Mouse (Mus musculus) megakaryocyte, embryonic 14.5 days (primary cell): ENCODE results near the gene Klkb1. TPM values are rescaled to one million over a fixed set of nuclear protein-coding genes. Genes with fewer than 3 reads are reported as not detected.

Experiments used
- H3K27me3 ChIP-seq: replicated peaks from 2 replicates; pipeline ENCODE3; 2012; ENCODE audit warnings: inconsistent platforms
- H3K36me3 ChIP-seq: replicated peaks from 2 replicates; pipeline ENCODE3; 2012; ENCODE audit warnings: low read length, inconsistent platforms, mixed read lengths
- H3K4me1 ChIP-seq: 2 replicates; pipeline ENCODE4 v1.6.1; 2012; ENCODE audit warnings: inconsistent platforms
- H3K4me3 ChIP-seq: replicated peaks from 2 replicates; pipeline ENCODE3; 2012; ENCODE audit warnings: moderate library complexity, mild to moderate bottlenecking, inconsistent platforms
- H3K9me3 ChIP-seq: 2 replicates; pipeline ENCODE4 v1.6.1; 2012; ENCODE audit warnings: inconsistent platforms
- FLI1 ChIP-seq: IDR thresholded peaks from 2 replicates; pipeline ENCODE4 v1.6.1; 2012; ENCODE audit warnings: low read length, inconsistent platforms, mixed read lengths
- GATA1 ChIP-seq: IDR thresholded peaks from 3 replicates; pipeline ENCODE4 v1.6.1; 2012; ENCODE audit warnings: mixed read lengths, low read length, inconsistent platforms, borderline replicate concordance
- polyA plus RNA-seq: library from polyadenylated mRNA; stranded (reverse); fragments of >175 nt; gene quantifications from 2 replicates; pipeline ENCODE4 v1.2.3, GENCODE M21; 2012; ENCODE audit warnings: low replicate concordance; ENCODE audit not compliant: insufficient read depth

The Klkb1 gene
- polyA plus RNA-seq, 1 experiment: not detected

DNA sequence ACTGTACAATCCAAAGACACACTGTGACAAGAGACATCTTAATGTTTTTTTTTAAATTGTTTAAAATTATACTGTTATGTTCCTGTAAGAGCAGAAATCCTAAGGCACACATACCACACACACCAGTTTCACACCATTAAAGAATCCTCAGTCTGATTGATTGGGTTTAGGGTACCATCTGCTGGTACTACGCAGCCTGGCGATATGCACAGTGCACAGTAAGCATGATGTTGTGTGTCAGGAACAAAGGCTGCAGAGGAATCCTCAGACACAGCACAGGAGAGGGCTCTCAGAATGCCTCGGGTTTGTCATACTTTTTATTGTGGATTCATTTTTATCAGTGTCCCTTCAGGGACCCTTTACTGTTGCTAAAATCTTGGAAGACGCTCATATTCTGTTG is 20.3 kb downstream of the Klkb1 start:
- TF ChIP-seq GATA1 (no peak), FLI1 (no peak)
- Histone ChIP-seq H3K36me3 (no peaks in the 10 kb centered on the region), H3K4me3 (no peak overlapping the region), H3K27me3 (no peaks in the 10 kb centered on the region), H3K4me1 (no peaks in the 10 kb centered on the region), H3K9me3 (peaks cover 22% of the 10 kb centered on the region)

DNA sequence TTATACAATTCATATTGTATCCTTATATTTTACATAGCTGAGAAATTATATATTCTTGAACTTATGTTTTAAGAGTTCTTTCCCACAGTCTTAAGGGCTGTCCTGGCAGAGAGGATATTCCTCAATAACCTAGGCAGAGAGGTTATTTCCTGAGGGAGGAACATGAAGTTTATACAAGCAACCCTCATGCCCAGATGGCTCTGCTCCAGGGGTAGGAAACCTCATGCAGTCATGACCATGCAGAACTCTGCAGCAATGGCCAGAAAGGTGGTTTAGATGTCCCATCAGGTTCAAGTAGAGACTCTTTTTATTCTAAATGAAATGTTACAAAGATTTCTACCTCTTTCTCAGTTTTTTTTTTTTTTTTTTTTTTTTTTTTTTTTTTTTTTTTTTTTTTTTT is 25.6 kb downstream of the Klkb1 start:
- Histone ChIP-seq H3K36me3 (no peaks in the 10 kb centered on the region), H3K4me3 (no peak overlapping the region), H3K4me1 (no peaks in the 10 kb centered on the region), H3K27me3 (no peaks in the 10 kb centered on the region), H3K9me3 (peaks cover 22% of the 10 kb centered on the region)
- no peak for TF ChIP-seq GATA1

DNA sequence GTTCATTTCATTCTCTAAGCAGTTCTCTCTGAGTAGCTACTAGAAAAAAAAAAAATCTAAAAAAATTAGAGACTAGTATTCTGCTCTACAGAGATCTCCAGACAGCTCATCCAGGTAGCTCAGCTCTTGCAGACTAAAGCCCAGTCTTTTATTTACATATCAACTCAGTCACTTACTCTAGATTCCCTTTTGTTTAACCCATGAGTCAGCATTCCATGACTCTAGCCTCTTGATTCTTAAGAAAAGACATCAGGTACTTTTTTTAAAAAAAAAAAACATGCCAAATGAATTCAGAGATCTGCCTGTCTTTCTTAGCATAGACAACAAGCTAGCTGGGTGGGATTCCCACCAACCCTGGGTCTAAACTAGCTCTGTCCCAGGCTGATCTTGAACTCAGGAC is 26.2 kb downstream of the Klkb1 start:
- H3K4me3 ChIP-seq: no peak overlapping the region
- no peak for TF ChIP-seq FLI1
- TF ChIP-seq GATA1: no peak
- H3K27me3 ChIP-seq: no peaks in the 10 kb centered on the region
- H3K36me3 ChIP-seq: no peaks in the 10 kb centered on the region
- peaks cover 22% of the 10 kb centered on the region for H3K9me3 ChIP-seq
- H3K4me1 ChIP-seq: no peaks in the 10 kb centered on the region

DNA sequence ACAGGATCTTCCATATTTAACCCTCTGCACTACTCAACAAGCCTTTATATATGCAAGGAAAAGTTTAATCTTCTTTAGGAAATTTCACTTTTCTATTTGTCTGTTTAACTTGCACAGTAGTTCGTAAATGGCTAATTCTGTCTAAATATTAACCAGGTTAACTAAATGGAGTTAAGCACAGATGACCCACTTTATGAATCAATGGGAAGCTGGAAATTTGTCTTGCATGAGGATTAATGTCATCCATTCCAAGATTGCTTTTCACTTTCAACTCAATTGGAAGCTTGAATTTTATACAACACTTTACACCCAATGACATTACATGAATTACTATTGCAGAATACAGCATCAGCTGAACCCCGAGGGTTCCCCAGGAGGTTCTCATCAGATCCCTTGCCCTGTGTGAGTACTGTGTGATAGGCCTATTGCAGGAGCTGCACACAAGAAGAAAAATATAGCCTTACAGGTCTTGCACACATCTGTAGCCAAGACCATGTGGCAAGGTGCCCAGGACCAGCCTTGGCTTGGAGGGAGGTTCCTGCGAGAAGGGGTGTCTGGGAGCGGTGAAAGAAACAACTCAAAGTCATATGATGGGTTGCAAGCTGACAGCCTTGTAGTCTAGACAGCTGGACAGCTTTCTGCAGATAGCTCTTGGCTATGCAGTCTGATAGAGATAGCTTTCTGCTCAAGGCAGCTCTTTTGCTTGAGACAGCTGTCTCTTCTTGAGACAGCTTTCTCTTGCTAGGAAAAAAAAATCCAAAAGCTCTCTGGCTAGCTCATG is 26.9 kb downstream of the Klkb1 start:
- Histone ChIP-seq H3K9me3 (peaks cover 21% of the 10 kb centered on the region), H3K4me3 (no peak overlapping the region), H3K36me3 (no peaks in the 10 kb centered on the region), H3K27me3 (no peaks in the 10 kb centered on the region), H3K4me1 (no peaks in the 10 kb centered on the region)
- no peak for TF ChIP-seq FLI1
- no peak for TF ChIP-seq GATA1

DNA sequence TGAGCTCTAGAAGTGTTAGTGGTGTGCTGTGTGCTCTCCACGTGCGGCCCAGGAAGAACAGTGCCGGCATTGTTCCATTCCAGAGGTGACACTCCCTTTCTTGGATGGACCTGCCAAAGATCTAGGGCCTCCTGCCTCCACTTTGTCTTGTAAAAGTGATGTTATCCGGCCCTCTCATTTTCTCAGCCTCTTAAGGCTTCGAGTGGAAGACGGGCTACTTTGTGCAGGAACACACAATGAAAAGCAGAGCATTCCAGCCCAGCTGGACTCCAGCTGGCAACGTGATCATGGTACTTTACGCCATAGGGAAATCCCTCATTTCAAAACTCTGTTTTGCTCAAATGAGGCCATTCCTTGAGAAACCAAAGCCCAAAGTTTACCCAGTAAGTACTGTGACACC is 27.7 kb downstream of the Klkb1 start:
- Histone ChIP-seq H3K4me1 (no peaks in the 10 kb centered on the region), H3K4me3 (no peak overlapping the region), H3K27me3 (no peaks in the 10 kb centered on the region), H3K36me3 (no peaks in the 10 kb centered on the region), H3K9me3 (peaks cover 23% of the 10 kb centered on the region)
- TF ChIP-seq FLI1: no peak
- TF ChIP-seq GATA1: no peak

DNA sequence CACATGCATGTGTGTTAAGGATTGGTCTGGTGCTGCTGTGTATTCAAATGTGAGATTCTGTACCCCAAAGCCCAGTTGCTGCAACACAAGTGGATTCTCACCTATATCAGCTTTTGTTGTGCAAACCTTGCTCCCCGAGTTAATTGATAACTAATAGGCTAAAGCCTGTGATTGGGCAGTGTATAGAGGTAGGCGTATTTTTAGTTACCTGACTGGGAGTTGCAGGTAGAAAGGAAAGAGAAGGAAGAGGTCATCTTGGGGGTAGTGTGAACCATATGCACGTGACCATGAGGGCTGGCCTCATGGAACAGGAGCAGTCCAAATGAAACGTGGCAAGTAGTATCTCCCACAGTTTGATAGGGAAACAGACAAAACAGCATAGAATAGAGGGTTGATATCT is 29.7 kb downstream of the Klkb1 start:
- Histone ChIP-seq H3K9me3 (peaks cover 22% of the 10 kb centered on the region), H3K36me3 (no peaks in the 10 kb centered on the region), H3K27me3 (no peaks in the 10 kb centered on the region), H3K4me3 (no peak overlapping the region), H3K4me1 (no peaks in the 10 kb centered on the region)
- no peak for TF ChIP-seq FLI1
- TF ChIP-seq GATA1: no peak

DNA sequence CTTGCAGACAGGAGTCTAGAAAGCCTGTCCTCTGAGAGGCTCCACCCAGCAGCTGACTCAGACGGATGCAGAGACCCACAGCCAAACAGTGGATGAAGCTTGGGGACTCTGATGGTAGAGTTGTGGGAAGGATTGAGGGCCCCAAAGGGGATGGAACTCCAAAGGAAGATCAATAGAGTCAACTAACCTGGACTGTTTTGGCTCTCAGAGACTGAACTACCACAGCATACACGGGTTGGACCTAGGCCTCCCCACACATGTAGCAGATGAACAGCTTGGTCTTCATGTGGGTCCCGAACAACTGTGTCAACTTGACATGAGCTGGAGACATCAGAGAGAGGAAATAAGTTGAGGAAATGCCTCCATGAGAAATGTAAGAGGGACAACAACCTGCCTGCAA is 31.8 kb downstream of the Klkb1 start:
- H3K36me3 ChIP-seq: no peaks in the 10 kb centered on the region
- H3K4me3 ChIP-seq: no peak overlapping the region
- H3K9me3 ChIP-seq: peaks cover 19% of the 10 kb centered on the region
- no peak for TF ChIP-seq FLI1
- TF ChIP-seq GATA1: no peak
- H3K4me1 ChIP-seq: no peaks in the 10 kb centered on the region
- H3K27me3 ChIP-seq: no peaks in the 10 kb centered on the region

DNA sequence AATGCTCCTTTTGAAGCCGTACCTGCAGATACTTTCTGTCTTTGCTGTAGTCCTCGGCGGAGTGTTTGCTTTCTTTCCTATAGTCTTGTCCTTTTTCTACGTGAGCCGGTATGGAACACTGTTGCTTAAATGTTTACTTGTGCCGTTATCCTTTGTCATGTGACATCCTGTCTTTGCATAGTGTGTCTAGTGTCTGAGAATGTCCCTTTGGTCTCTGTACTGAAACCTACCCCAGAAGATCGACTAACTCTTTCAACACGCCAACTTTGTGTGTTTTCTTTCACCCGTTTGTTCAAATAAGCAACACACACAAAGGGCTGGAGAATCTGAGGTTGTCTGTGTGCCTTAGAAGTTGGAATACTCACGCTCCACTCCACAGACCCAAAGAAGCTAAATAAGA is 32.7 kb downstream of the Klkb1 start, which contains the start of gene F11:
TSS of gene F11 (minus strand) at position 112 of the 400 bp plus-strand sequence.
- H3K36me3 ChIP-seq: no peaks in the 10 kb centered on the region
- peaks cover 17% of the 10 kb centered on the region for H3K9me3 ChIP-seq
- no peaks in the 10 kb centered on the region for H3K4me1 ChIP-seq
- TF ChIP-seq GATA1 (no peak), FLI1 (no peak)
- no peaks in the 10 kb centered on the region for H3K27me3 ChIP-seq
- H3K4me3 ChIP-seq: no peak within 1 kb of the TSS

DNA sequence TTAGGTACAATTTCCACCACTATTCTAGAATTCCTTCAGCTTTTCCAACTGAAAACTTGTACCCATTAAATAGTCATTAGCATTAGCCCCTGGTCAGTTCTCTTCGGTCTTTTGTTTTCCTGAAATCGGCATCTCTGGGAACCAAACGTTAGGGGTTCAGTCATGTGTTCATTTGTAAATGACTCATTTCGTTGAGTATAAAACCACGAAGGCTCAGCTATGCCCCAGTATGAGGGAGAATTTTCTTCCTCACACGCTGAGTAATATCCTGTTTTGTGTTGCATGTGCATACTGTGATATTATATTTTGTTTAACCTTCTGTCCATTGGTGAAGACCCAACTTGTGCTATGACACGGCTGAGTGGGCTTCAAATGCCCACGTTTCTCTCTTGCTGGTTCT is 36.2 kb downstream of the Klkb1 start:
- Histone ChIP-seq H3K36me3 (no peaks in the 10 kb centered on the region), H3K4me3 (no peak overlapping the region), H3K9me3 (peaks cover 12% of the 10 kb centered on the region), H3K4me1 (no peaks in the 10 kb centered on the region), H3K27me3 (no peaks in the 10 kb centered on the region)
- TF ChIP-seq FLI1 (no peak), GATA1 (no peak)

DNA sequence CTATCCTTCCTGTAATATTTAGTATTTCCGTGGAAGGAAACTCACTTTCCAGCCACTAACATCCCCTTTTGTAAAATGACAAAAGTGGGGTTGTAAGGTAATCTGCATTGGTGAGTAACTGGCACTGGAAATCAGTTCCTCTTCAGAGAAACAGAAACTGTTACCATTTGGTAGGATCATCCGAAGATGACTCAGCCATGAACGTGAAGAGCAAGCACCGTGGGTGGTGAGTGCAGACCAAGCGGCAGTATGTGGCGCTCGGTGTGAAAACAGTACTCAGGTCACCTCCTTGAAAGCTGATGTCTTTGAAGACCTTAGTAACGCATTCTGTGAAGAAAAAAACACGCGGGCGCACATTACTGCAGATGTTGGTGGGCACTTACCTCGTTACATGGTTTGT is 39.6 kb downstream of the Klkb1 start:
- Histone ChIP-seq H3K36me3 (no peaks in the 10 kb centered on the region), H3K27me3 (no peaks in the 10 kb centered on the region), H3K4me1 (no peaks in the 10 kb centered on the region), H3K4me3 (no peak overlapping the region), H3K9me3 (peaks cover 11% of the 10 kb centered on the region; the same call in 1 of the 2 replicates)
- TF ChIP-seq FLI1 (no peak), GATA1 (no peak)

DNA sequence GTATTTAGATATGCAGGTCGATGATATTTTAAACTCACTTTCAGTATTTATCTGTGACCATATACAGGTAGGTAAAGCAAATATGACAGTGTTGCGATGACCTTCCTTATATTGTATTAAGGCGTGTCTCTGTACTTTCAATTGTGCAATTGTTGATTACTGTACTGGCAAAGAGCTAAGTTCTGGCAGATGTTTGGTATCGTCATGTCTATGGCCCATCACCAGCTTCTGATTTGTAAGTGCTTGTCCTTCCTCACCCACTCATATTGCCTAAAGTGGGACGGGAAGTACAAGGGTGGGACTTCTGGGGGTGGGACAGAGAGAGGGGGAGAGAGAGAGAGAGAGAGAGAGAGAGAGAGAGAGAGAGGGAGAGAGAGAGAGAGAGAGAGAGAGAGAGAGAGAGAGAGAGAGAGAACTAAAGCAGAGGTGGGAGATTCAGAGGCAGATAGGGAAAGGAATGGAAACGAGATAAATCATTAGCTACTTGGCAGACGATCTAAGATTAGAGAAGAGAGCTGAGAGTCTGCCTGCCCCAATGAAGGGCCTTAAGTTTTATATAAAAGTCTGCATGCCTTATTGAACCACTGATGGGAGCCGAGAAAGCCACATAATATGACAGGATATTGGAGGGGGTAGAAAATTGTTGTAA is 40.3 kb downstream of the Klkb1 start:
- Histone ChIP-seq H3K36me3 (no peaks in the 10 kb centered on the region), H3K4me1 (no peaks in the 10 kb centered on the region), H3K27me3 (no peaks in the 10 kb centered on the region), H3K4me3 (no peak overlapping the region), H3K9me3 (peaks cover 13% of the 10 kb centered on the region)
- TF ChIP-seq FLI1: no peak
- no peak for TF ChIP-seq GATA1
